Mouse (Mus musculus) cortical plate, adult 2 months (tissue): ENCODE results near the gene Gm17387.

Experiments used
- CTCF ChIP-seq: fragments of 200-500 bp; IDR thresholded peaks from 2 replicates; pipeline ENCODE4 v1.5.1; 2011; ENCODE audit warnings: mild to moderate bottlenecking, control low read depth, low read length; ENCODE audit not compliant: insufficient read depth; ENCODE audit errors: extremely low read depth
- POLR2A ChIP-seq: fragments of 200-500 bp; IDR thresholded peaks from 2 replicates; pipeline ENCODE4 v1.6.1; 2011; ENCODE audit warnings: mild to moderate bottlenecking, low read length, control low read depth; ENCODE audit not compliant: insufficient read depth; ENCODE audit errors: extremely low read depth

DNA sequence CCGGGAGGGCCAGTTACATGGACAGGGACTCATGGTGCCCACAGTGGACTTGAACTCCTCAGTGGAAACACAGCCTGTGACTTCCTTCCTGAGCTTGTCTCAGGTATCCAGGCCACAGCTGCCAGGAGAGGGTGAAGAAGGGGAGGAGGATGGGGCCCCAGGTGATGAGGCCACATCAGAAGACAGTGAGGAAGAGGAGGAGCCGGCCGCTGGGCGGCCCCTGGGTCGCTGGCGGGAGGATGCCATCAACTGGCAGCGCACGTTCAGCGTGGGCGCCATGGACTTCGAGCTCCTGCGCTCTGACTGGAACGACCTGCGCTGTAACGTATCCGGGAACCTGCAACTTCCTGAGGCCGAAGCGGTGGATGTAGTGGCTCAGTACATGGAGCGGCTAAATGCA lies 39.4 kb downstream of the Gm17387 start:
- TF ChIP-seq POLR2A: peak; percentile 17; the same call in 1 of the 2 replicates
- no peak for TF ChIP-seq CTCF
